Mouse (Mus musculus) CD4-positive, CD25-positive, alpha-beta regulatory T cell, adult 4 months (primary cell): Measurements from ENCODE around the gene Tbl3. TPM values are rescaled to one million over a fixed set of nuclear protein-coding genes. Genes with fewer than 3 reads are reported as not detected.

Experiments
- ATAC-seq: one replicate; pipeline ENCODE4 v1.8.0; 2017
- polyA plus RNA-seq, 2 experiments: library from polyadenylated mRNA; unstranded; fragments of 100-300 nt; shearing (Covaris generic); gene quantifications; one replicate each; pipeline ENCODE4 v1.2.1; 2017

The Tbl3 gene
- polyA plus RNA-seq, 2 experiments from 2014 or later, result 38.1 to 71.3 TPM

- no peak for ATAC-seq
Measured at GRCm38 (mm10) chr17:24650766-24651165, 56.7 kb downstream of the Tbl3 start.

- ATAC-seq, result no peak
Measured at GRCm38 (mm10) chr17:24650070-24650616, 57.3 kb downstream of the Tbl3 start, which contains the start of gene Slc9a3r2. Slc9a3r2 (minus strand) TSS chr17:24650327.

GRCm38 (mm10) chr17:24649581-24650069 is 57.8 kb downstream of the Tbl3 start:
- no peak for ATAC-seq

GRCm38 (mm10) chr17:24648731-24649377 is 58.6 kb downstream of the Tbl3 start:
- ATAC-seq, result no peak

Other genes with a start within 250 kb of the Tbl3 start
- gene E4f1, start 237.3 kb downstream of the Tbl3 start, polyA plus RNA-seq, result 10 to 100 TPM; 34.3 to 62.8 TPM
- gene Pgp, start 237.3 kb downstream of the Tbl3 start, polyA plus RNA-seq, result 1 to 10 TPM; 4.1 to 5.3 TPM
- gene Bricd5, start 233.8 kb downstream of the Tbl3 start, polyA plus RNA-seq, result not detected
- 10 to 100 TPM; 14.3 to 25.8 TPM for gene Mlst8, start 228.6 kb downstream of the Tbl3 start, polyA plus RNA-seq
- gene Caskin1, start 219.1 kb downstream of the Tbl3 start, polyA plus RNA-seq, result under 1 TPM; 0.16 TPM
- gene Traf7, start 179.7 kb downstream of the Tbl3 start, polyA plus RNA-seq, result 10 to 100 TPM; 52.8 to 72.1 TPM
- gene Rab26, start 173.4 kb downstream of the Tbl3 start, polyA plus RNA-seq, result 1 to 10 TPM; 4.0 to 5.0 TPM
- 10 to 100 TPM; 16.8 to 34.7 TPM for gene Pkd1, start 157.8 kb downstream of the Tbl3 start, polyA plus RNA-seq
- gene Tsc2, start 75.0 kb downstream of the Tbl3 start, polyA plus RNA-seq, result 10 to 100 TPM; 20.5 to 28.2 TPM
- 1 to 10 TPM; 3.1 to 6.0 TPM for gene Nthl1, start 75.0 kb downstream of the Tbl3 start, polyA plus RNA-seq
- not detected for gene Slc9a3r2, start 57.3 kb downstream of the Tbl3 start, polyA plus RNA-seq
- not detected for gene Npw, start 49.2 kb downstream of the Tbl3 start, polyA plus RNA-seq
- 1 to 10 TPM; 3.7 to 5.4 TPM for gene Zfp598, start 38.0 kb downstream of the Tbl3 start, polyA plus RNA-seq
- 1 to 10 TPM; 1.1 TPM for gene Syngr3, start 17.7 kb downstream of the Tbl3 start, polyA plus RNA-seq
- gene Gfer, start 11.5 kb downstream of the Tbl3 start, polyA plus RNA-seq, result 10 to 100 TPM; 13.5 to 21.7 TPM
- 1 to 10 TPM; 1.2 to 1.4 TPM for gene Noxo1, start 11.4 kb downstream of the Tbl3 start, polyA plus RNA-seq
- not detected for gene Rnf151, start 10.4 kb upstream of the Tbl3 start, polyA plus RNA-seq
- gene Rps2, start 10.5 kb upstream of the Tbl3 start, polyA plus RNA-seq, result 100 to 1,000 TPM; 608 to 780 TPM
- gene Ndufb10, start 16.8 kb upstream of the Tbl3 start, polyA plus RNA-seq, result 100 to 1,000 TPM; 227 to 245 TPM
- gene Rpl3l, start 20.2 kb upstream of the Tbl3 start, polyA plus RNA-seq, result not detected
- gene Msrb1, start 29.0 kb upstream of the Tbl3 start, polyA plus RNA-seq, result 10 to 100 TPM; 29.3 to 30.1 TPM
- gene Hs3st6, start 45.3 kb upstream of the Tbl3 start, polyA plus RNA-seq, result not detected
- under 1 TPM in 1 of 2 experiments, not detected in 1; 0.24 TPM for gene Meiob, start 96.6 kb upstream of the Tbl3 start, polyA plus RNA-seq
- gene Hagh, start 132.5 kb upstream of the Tbl3 start, polyA plus RNA-seq, result 10 to 100 TPM; 27.0 to 31.8 TPM
- 1 to 10 TPM; 2.7 to 2.8 TPM for gene Fahd1, start 142.7 kb upstream of the Tbl3 start, polyA plus RNA-seq
- not detected for gene Igfals, start 158.3 kb upstream of the Tbl3 start, polyA plus RNA-seq
- 100 to 1,000 TPM in 1 of 2 experiments, 10 to 100 TPM in 1; 76.6 to 104 TPM for gene Nubp2, start 178.7 kb upstream of the Tbl3 start, polyA plus RNA-seq
- 10 to 100 TPM; 53.0 to 59.5 TPM for gene Spsb3, start 179.0 kb upstream of the Tbl3 start, polyA plus RNA-seq
- gene Eme2, start 187.4 kb upstream of the Tbl3 start, polyA plus RNA-seq, result 10 to 100 TPM; 19.9 to 41.4 TPM
- 10 to 100 TPM; 74.5 to 78.5 TPM for gene Mrps34, start 187.5 kb upstream of the Tbl3 start, polyA plus RNA-seq
- gene Nme3, start 188.8 kb upstream of the Tbl3 start, polyA plus RNA-seq, result 10 to 100 TPM; 40.7 to 52.5 TPM
- 10 to 100 TPM; 31.7 to 41.9 TPM for gene Mapk8ip3, start 229.3 kb upstream of the Tbl3 start, polyA plus RNA-seq